Comparison of ENCODE assay signal across 8 mouse cellular contexts in genomic region chr1:36145050-36145449, GRCm38 (mm10).
DNase-seq lines count a peak whose midpoint lies in the region; ATAC-seq lines count a peak whose summit lies in the region.

No protein-coding gene starts in this region.

- no peak overlapping the region for H3K27ac ChIP-seq in kidney, embryonic 16.5 days (ENCODE audit: low read length)

- H3K36me3 ChIP-seq in kidney, embryonic 16.5 days (ENCODE audit: insufficient read depth, low read length), result peaks cover 51% of the 10 kb centered on the region

- no peaks in the 10 kb centered on the region for H3K27me3 ChIP-seq in kidney, embryonic 16.5 days (ENCODE audit: insufficient read depth, low read length)

- peak; percentile 53 for DNase-seq in adrenal gland, postnatal 10 days
- no peak for DNase-seq in adrenal gland, adult 2 months
- peak; percentile 57 for DNase-seq in kidney, adult 9 months
- DNase-seq in brain, adult 2 months (ENCODE audit: low read depth, low spot score), result peak; percentile 66
- DNase-seq in layer of hippocampus, adult 11-12 months (ENCODE audit: low spot score), result peak; percentile 58
- DNase-seq in right cerebral cortex, adult 18-20 months, result peak; percentile 52
- DNase-seq in yolk sac, embryonic 10.5 days (ENCODE audit: low spot score), result no peak

- 28% methylated on average over 1 of the region's 1 CpGs for WGBS in kidney, embryonic 16.5 days

- H3K4me1 ChIP-seq in kidney, embryonic 16.5 days (ENCODE audit: insufficient read depth, low read length), result no peaks in the 10 kb centered on the region

- ATAC-seq in kidney, embryonic 16.5 days (ENCODE audit: low FRiP score, low TSS enrichment), result no peak

- H3K9me3 ChIP-seq in kidney, embryonic 16.5 days (ENCODE audit: low read length), result no peaks in the 10 kb centered on the region

- no peak overlapping the region for H3K4me3 ChIP-seq in kidney, embryonic 16.5 days (ENCODE audit: low read length)

- no peak overlapping the region for H3K4me2 ChIP-seq in kidney, embryonic 16.5 days (replicated peaks; ENCODE audit: low read depth, low read length)

- H3K9ac ChIP-seq in kidney, embryonic 16.5 days (replicated peaks; ENCODE audit: low read length), result no peak overlapping the region

Comparison
In these comparisons a context has a peak if more than half of its experiments do, and no peak if none do; other contexts are left out.
1. DNase-seq: peak in adrenal gland, postnatal 10 days (single experiment), kidney, adult 9 months (single experiment), brain, adult 2 months (single experiment), layer of hippocampus, adult 11-12 months (single experiment) and right cerebral cortex, adult 18-20 months (single experiment); none in adrenal gland, adult 2 months (single experiment) and yolk sac, embryonic 10.5 days (single experiment).